Mouse (Mus musculus) heart, adult 2 months (tissue): ENCODE results near the gene Tshz2. TPM values are rescaled to one million over a fixed set of nuclear protein-coding genes. Genes with fewer than 3 reads are reported as not detected.

ENCODE experiments used
- DNase-seq, 2 experiments: peaks; one replicate each; pipeline ENCODE4 v3.0.0; 2021
- H3K27ac ChIP-seq: fragments of 200-600 bp; 2 replicates; pipeline ENCODE4 v1.8.1; 2022
- H3K27me3 ChIP-seq: fragments of 200-500 bp; 2 replicates; pipeline ENCODE4 v1.6.1; 2012; ENCODE audit warnings: mild to moderate bottlenecking, low read length, inconsistent platforms, mixed read lengths; ENCODE audit not compliant: control insufficient read depth, insufficient read depth
- H3K36me3 ChIP-seq: fragments of 200-500 bp; 2 replicates; pipeline ENCODE4 v1.6.1; 2012; ENCODE audit warnings: low read length, inconsistent platforms; ENCODE audit not compliant: control insufficient read depth, insufficient read depth
- H3K4me1 ChIP-seq: fragments of 200-500 bp; 2 replicates; pipeline ENCODE4 v1.6.1; 2011; ENCODE audit warnings: low read length; ENCODE audit not compliant: control insufficient read depth, insufficient read depth
- H3K4me3 ChIP-seq: fragments of 200-600 bp; 2 replicates; pipeline ENCODE4 v1.8.1; 2022
- H3K79me2 ChIP-seq: fragments of 200-500 bp; replicated peaks from 2 replicates; pipeline ENCODE4 v1.6.1; 2012; ENCODE audit warnings: mild to moderate bottlenecking, inconsistent platforms, low read length, moderate library complexity, mixed read lengths; ENCODE audit not compliant: control insufficient read depth, insufficient read depth
- H3K9ac ChIP-seq: fragments of 200-500 bp; 2 replicates; pipeline ENCODE4 v1.6.1; 2012; ENCODE audit warnings: low read depth, mild to moderate bottlenecking, control low read depth, inconsistent platforms, low read length, mixed read lengths
- CTCF ChIP-seq: fragments of 200-600 bp; IDR thresholded peaks from 2 replicates; pipeline ENCODE4 v1.8.1; 2022; ENCODE audit warnings: antibody characterized with exemption, mild to moderate bottlenecking, moderate library complexity
- EP300 ChIP-seq: fragments of 200-500 bp; IDR thresholded peaks from 2 replicates; pipeline ENCODE4 v1.6.1; 2011; ENCODE audit warnings: low read depth, low read length, control low read depth; ENCODE audit not compliant: insufficient read depth
- POLR2A ChIP-seq: fragments of 200-500 bp; IDR thresholded peaks from 2 replicates; pipeline ENCODE4 v1.6.1; 2011; ENCODE audit warnings: mild to moderate bottlenecking, low read depth, low read length, control low read depth; ENCODE audit not compliant: insufficient read depth
- WGBS: fragments of 180-500 bp; shearing (Covaris S2); methylation state at CpG from one replicate; pipeline ENCODE4 v1.1.7; 2018; 5-methylcytosine and 5-hydroxymethylcytosine counted together
- intact Hi-C: fragments of 180-260 bp; cut with DNase I; formaldehyde crosslinking; loops from one replicate; pipeline ENCODE4 v1.15.1; 2025
- polyA plus RNA-seq: library from polyadenylated mRNA; depleted of rRNA; stranded (reverse); fragments of >200 nt; gene quantifications from 2 replicates; pipeline ENCODE4 v1.2.3, GENCODE M21; 2012
- total RNA-seq, 2 experiments: library from RNA; stranded (reverse); gene quantifications; 2 replicates each; pipeline ENCODE4 v1.2.3; 2021

Gene Tshz2
- total and polyA plus RNA-seq, 3 experiments, result 8.2 to 12.9 (median 12.1) TPM

- Histone ChIP-seq H3K27me3 (no peaks in the 10 kb centered on the region), H3K9ac (no peak overlapping the region), H3K36me3 (no peaks in the 10 kb centered on the region), H3K4me1 (peaks cover 5% of the 10 kb centered on the region), H3K27ac (no peak overlapping the region), H3K79me2 (no peaks in the 10 kb centered on the region), H3K4me3 (no peak overlapping the region)
- intact Hi-C loops, result no loop called here
- TF ChIP-seq POLR2A, result no peak
- TF ChIP-seq CTCF, result no peak
- TF ChIP-seq EP300, result no peak
- 44% methylated on average over 6 of the region's 6 CpGs for WGBS
- DNase-seq, result no peak
Observed at GRCm38 (mm10) chr2:169758120-169758519, 125.3 kb downstream of the Tshz2 start.

- no peak overlapping the region for H3K9ac ChIP-seq
- H3K36me3 ChIP-seq, result no peaks in the 10 kb centered on the region
- H3K27ac ChIP-seq, result no peak overlapping the region
- 100% methylated on average over 1 of the region's 1 CpGs for WGBS
- H3K4me3 ChIP-seq, result no peak overlapping the region
- TF ChIP-seq POLR2A, result no peak
- peak; percentile 54 for TF ChIP-seq CTCF
- DNase-seq, result no peak
- H3K79me2 ChIP-seq, result no peaks in the 10 kb centered on the region
- H3K27me3 ChIP-seq, result no peaks in the 10 kb centered on the region
- intact Hi-C loops, result no loop called here
- peaks cover 3% of the 10 kb centered on the region; the same call in 1 of the 2 replicates for H3K4me1 ChIP-seq
Observed at GRCm38 (mm10) chr2:169760117-169760516, 127.3 kb downstream of the Tshz2 start.

- TF ChIP-seq CTCF (no peak), EP300 (no peak), POLR2A (no peak)
- Histone ChIP-seq H3K27ac (no peak overlapping the region), H3K4me1 (peaks cover 3% of the 10 kb centered on the region; the same call in 1 of the 2 replicates), H3K79me2 (no peaks in the 10 kb centered on the region), H3K9ac (no peak overlapping the region), H3K27me3 (no peaks in the 10 kb centered on the region), H3K4me3 (no peak overlapping the region), H3K36me3 (no peaks in the 10 kb centered on the region)
- WGBS, result 38% methylated on average over 3 of the region's 3 CpGs
- intact Hi-C loops, result no loop called here
- DNase-seq, result no peak
Observed at GRCm38 (mm10) chr2:169761726-169762125, 128.9 kb downstream of the Tshz2 start.

GRCm38 (mm10) chr2:169762301-169762700 lies 129.5 kb downstream of the Tshz2 start:
- Histone ChIP-seq H3K9ac (no peak overlapping the region), H3K36me3 (no peaks in the 10 kb centered on the region), H3K4me3 (no peak overlapping the region), H3K79me2 (no peaks in the 10 kb centered on the region), H3K27me3 (no peaks in the 10 kb centered on the region), H3K4me1 (peaks cover 3% of the 10 kb centered on the region; the same call in 1 of the 2 replicates), H3K27ac (no peak overlapping the region)
- TF ChIP-seq POLR2A (no peak), EP300 (no peak), CTCF (no peak)
- intact Hi-C loops, result no loop called here
- no peak for DNase-seq
- WGBS, result 79% methylated on average over 8 of the region's 8 CpGs

GRCm38 (mm10) chr2:169763716-169764115 lies 130.9 kb downstream of the Tshz2 start:
- Histone ChIP-seq H3K9ac (no peak overlapping the region), H3K36me3 (no peaks in the 10 kb centered on the region), H3K4me1 (peaks cover under 1% of the 10 kb centered on the region; the same call in 1 of the 2 replicates), H3K27ac (no peak overlapping the region), H3K4me3 (no peak overlapping the region), H3K79me2 (no peaks in the 10 kb centered on the region), H3K27me3 (no peaks in the 10 kb centered on the region)
- intact Hi-C loops, result no loop called here
- TF ChIP-seq CTCF, result no peak
- TF ChIP-seq EP300, result no peak
- no peak for TF ChIP-seq POLR2A
- WGBS, result 84% methylated on average over 8 of the region's 8 CpGs
- DNase-seq, result no peak

GRCm38 (mm10) chr2:169766247-169766646 lies 133.4 kb downstream of the Tshz2 start:
- Histone ChIP-seq H3K4me1 (no peaks in the 10 kb centered on the region), H3K36me3 (no peaks in the 10 kb centered on the region), H3K27ac (no peak overlapping the region), H3K9ac (no peak overlapping the region), H3K27me3 (no peaks in the 10 kb centered on the region), H3K79me2 (no peaks in the 10 kb centered on the region), H3K4me3 (no peak overlapping the region)
- intact Hi-C loops, result no loop called here
- no peak for DNase-seq
- no peak for TF ChIP-seq CTCF
- TF ChIP-seq POLR2A, result no peak
- no peak for TF ChIP-seq EP300
- 51% methylated on average over 8 of the region's 8 CpGs for WGBS

GRCm38 (mm10) chr2:169767281-169767680 lies 134.5 kb downstream of the Tshz2 start:
- no peaks in the 10 kb centered on the region for H3K4me1 ChIP-seq
- H3K4me3 ChIP-seq, result no peak overlapping the region
- no peak overlapping the region for H3K9ac ChIP-seq
- H3K27ac ChIP-seq, result no peak overlapping the region
- no peak for DNase-seq
- WGBS, result 90% methylated on average over 3 of the region's 3 CpGs
- intact Hi-C loops, result no loop called here
- no peaks in the 10 kb centered on the region for H3K79me2 ChIP-seq
- no peaks in the 10 kb centered on the region for H3K27me3 ChIP-seq
- TF ChIP-seq POLR2A, result no peak
- TF ChIP-seq CTCF, result no peak
- no peak for TF ChIP-seq EP300
- H3K36me3 ChIP-seq, result no peaks in the 10 kb centered on the region
